Mouse (Mus musculus) small intestine, adult 2 months (tissue): ENCODE results near the gene Tnfrsf13c. TPM values are rescaled to one million over a fixed set of nuclear protein-coding genes. Genes with fewer than 3 reads are reported as not detected.

Source experiments
- H3K27ac ChIP-seq: fragments of 200-500 bp; 2 replicates; pipeline ENCODE4 v1.5.1; 2012; ENCODE audit warnings: low read depth, low read length, control low read depth, inconsistent platforms; ENCODE audit not compliant: insufficient read depth
- H3K27me3 ChIP-seq: fragments of 200-500 bp; 2 replicates; pipeline ENCODE4 v1.6.1; 2012; ENCODE audit warnings: mild to moderate bottlenecking, moderate library complexity, low read length, inconsistent platforms; ENCODE audit not compliant: control insufficient read depth, insufficient read depth
- H3K36me3 ChIP-seq: fragments of 200-500 bp; 2 replicates; pipeline ENCODE4 v1.6.1; 2012; ENCODE audit warnings: mild to moderate bottlenecking, low read length, control low read depth, inconsistent platforms; ENCODE audit not compliant: control insufficient read depth, insufficient read depth
- H3K4me1 ChIP-seq: fragments of 200-500 bp; 2 replicates; pipeline ENCODE4 v1.6.1; 2012; ENCODE audit warnings: low read length, inconsistent platforms, mixed read lengths; ENCODE audit not compliant: control insufficient read depth, insufficient read depth, insufficient read length
- H3K4me3 ChIP-seq: fragments of 200-500 bp; 2 replicates; pipeline ENCODE4 v1.5.1; 2012; ENCODE audit warnings: low read depth, mild to moderate bottlenecking, control low read depth, inconsistent platforms, low read length, moderate library complexity
- CTCF ChIP-seq: fragments of 200-500 bp; IDR thresholded peaks from 2 replicates; pipeline ENCODE4 v1.5.1; 2012; ENCODE audit warnings: low read depth, mild to moderate bottlenecking, control low read depth, inconsistent platforms, low read length, moderate library complexity, mixed read lengths; ENCODE audit not compliant: insufficient replicate concordance, insufficient read length; ENCODE audit errors: extremely low read depth
- POLR2A ChIP-seq: fragments of 200-500 bp; IDR thresholded peaks from 2 replicates; pipeline ENCODE4 v1.6.1; 2012; ENCODE audit warnings: low read depth, mild to moderate bottlenecking, control low read depth, inconsistent platforms, low read length, moderate library complexity
- WGBS: fragments of 180-500 bp; shearing (Covaris S2); methylation state at CpG from one replicate; pipeline ENCODE4 v1.1.7; 2018; 5-methylcytosine and 5-hydroxymethylcytosine counted together
- polyA plus RNA-seq: library from polyadenylated mRNA; depleted of rRNA; stranded (reverse); fragments of >200 nt; gene quantifications from 2 replicates; pipeline ENCODE4 v1.2.3, GENCODE M21; 2012

The Tnfrsf13c gene
- polyA plus RNA-seq, 1 experiment: 14.1 TPM

DNA sequence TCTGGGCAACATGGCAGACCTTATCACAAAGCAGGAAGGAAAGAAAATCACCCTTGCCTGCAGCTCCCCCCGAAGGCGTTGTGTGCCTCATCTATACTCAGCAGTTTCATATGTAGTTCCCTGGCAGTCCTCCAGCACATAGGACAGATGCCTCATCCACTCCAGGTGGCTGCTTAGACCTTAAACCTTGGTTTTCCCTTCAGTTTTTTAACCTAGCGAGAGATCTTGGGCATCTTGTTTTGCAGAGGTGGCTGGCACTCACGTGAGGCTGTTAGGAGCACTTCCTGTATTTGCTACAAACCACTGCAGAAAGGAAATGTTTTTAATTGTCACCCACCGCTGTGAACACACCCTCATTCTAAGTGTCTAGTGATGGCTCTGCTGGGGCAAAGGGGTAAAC, 37.2 kb downstream of the Tnfrsf13c start:
- H3K27me3 ChIP-seq: no peaks in the 10 kb centered on the region
- H3K27ac ChIP-seq: no peak overlapping the region; the same call in 1 of the 2 replicates
- H3K4me1 ChIP-seq: no peaks in the 10 kb centered on the region
- no peak overlapping the region for H3K4me3 ChIP-seq
- WGBS: 78% methylated on average over 5 of the region's 5 CpGs
- TF ChIP-seq CTCF (no peak), POLR2A (no peak)
- H3K36me3 ChIP-seq: peaks cover 79% of the 10 kb centered on the region

GRCm38 (mm10) chr15:82186131-82186530, 38.0 kb downstream of the Tnfrsf13c start:
- Histone ChIP-seq H3K4me3 (no peak overlapping the region), H3K27ac (no peak overlapping the region), H3K36me3 (peaks cover 80% of the 10 kb centered on the region), H3K4me1 (no peaks in the 10 kb centered on the region), H3K27me3 (no peaks in the 10 kb centered on the region)
- WGBS: 88% methylated on average over 14 of the region's 14 CpGs
- TF ChIP-seq CTCF: no peak
- TF ChIP-seq POLR2A: no peak

DNA sequence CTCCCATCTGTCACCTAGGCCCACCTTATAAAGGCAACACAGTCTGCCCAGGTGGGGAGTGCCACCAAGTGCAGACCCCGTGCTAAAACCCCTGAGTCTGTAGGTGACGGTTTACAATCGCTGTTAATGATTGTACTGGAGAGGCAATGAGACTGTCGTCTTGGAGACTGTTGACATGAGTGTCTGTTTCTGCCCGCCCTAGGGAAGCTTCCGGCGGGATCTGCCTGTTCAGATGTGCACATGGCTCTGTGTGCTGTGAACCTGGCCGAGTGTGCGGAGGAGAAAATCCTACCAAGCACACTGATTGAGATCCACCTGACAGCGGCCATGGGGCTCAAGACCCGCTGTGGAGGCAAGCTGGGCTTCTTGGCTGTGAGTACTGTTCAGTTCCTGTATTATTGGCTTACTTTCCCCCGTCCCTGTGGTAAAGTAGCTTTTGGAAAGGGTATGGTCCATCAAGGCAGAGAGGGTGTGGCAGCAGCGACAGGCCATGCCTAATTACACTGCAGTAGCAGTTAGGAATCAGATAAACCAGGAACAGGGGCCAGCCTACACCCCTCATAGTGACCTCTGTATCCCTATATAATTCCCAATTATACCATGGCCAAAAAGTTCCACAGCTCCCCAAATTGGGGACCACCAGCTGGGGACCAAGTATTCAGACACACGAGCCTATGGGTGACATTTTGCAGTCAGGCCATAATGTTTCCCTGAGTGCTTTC, 38.9 kb downstream of the Tnfrsf13c start:
- Histone ChIP-seq H3K4me3 (no peak overlapping the region), H3K27ac (no peak overlapping the region), H3K36me3 (peaks cover 86% of the 10 kb centered on the region), H3K27me3 (no peaks in the 10 kb centered on the region), H3K4me1 (no peaks in the 10 kb centered on the region)
- 86% methylated on average over 14 of the region's 14 CpGs for WGBS
- no peak for TF ChIP-seq POLR2A
- no peak for TF ChIP-seq CTCF

DNA sequence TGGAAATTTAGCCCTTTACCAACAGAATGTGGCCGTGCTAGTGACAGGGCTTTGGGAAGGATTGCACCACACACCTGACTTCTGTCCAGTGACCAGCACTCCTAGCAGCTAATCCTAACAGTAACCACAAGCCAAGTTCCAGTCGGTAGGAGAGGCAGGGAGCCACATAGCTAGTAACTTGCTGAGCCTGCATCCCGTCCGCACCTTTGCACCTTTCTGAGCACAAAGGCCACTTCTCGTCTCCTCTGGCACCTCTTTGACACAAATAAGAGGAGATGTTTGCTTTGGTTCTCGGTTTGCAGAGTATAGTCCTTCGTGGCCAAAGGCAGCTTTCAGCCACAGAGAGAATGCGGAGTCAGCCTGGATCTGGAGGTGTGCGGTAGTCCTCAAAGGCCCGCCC, 39.5 kb downstream of the Tnfrsf13c start:
- H3K36me3 ChIP-seq: peaks cover 87% of the 10 kb centered on the region
- WGBS: 88% methylated on average over 10 of the region's 10 CpGs
- no peak overlapping the region for H3K4me3 ChIP-seq
- no peaks in the 10 kb centered on the region for H3K27me3 ChIP-seq
- no peak for TF ChIP-seq CTCF
- H3K4me1 ChIP-seq: no peaks in the 10 kb centered on the region
- no peak overlapping the region for H3K27ac ChIP-seq

DNA sequence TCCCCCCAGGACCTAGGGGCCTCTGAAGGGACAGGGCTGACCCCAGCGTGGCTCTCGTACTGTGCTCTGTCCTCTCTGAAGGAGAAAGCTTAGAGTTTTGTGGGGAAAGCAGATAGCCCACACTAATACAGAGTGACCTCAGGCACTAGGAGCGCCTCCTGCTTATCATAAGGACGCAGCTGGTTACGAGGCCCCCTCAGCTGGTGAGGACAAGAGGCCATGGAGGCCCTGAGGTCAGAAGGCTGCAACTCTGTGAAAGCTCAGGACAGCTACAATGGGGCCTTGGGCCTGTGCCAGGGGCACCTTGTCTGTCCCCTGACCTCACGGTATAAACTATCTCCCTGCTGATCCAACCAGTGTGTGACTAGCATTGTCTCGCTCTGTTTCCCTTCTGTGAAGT, 40.0 kb downstream of the Tnfrsf13c start:
- no peaks in the 10 kb centered on the region for H3K27me3 ChIP-seq
- no peak overlapping the region for H3K27ac ChIP-seq
- no peak overlapping the region for H3K4me3 ChIP-seq
- WGBS: 89% methylated on average over 7 of the region's 7 CpGs
- no peak for TF ChIP-seq POLR2A
- TF ChIP-seq CTCF: no peak
- H3K36me3 ChIP-seq: peaks cover 88% of the 10 kb centered on the region
- H3K4me1 ChIP-seq: no peaks in the 10 kb centered on the region

DNA sequence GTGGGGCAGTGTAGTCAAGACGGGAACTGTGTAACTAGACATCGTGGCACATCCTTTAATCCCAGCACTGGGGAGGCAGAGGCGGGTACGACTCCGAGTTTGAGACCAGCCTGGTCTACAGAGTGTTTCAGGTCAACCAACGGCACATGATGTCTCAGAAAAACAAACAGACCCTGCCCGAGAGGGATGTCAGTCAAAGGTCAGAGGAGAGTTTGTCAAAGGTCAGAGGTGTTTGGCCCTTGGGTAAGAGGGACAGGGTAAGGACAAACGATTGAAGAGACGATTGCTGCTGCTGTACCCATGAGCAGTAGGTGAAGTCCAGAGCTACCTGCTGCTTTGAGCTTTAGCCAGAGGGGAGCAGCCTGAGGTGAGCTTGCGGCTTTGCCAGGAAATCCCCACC, 40.6 kb downstream of the Tnfrsf13c start:
- Histone ChIP-seq H3K4me3 (no peak overlapping the region), H3K27ac (no peak overlapping the region), H3K27me3 (no peaks in the 10 kb centered on the region), H3K4me1 (no peaks in the 10 kb centered on the region), H3K36me3 (peaks cover 91% of the 10 kb centered on the region)
- WGBS: 81% methylated on average over 10 of the region's 10 CpGs
- TF ChIP-seq POLR2A (no peak), CTCF (no peak)

- WGBS: 92% methylated on average over 4 of the region's 4 CpGs
- Histone ChIP-seq H3K27me3 (no peaks in the 10 kb centered on the region), H3K4me3 (no peak overlapping the region), H3K4me1 (no peaks in the 10 kb centered on the region), H3K36me3 (peaks cover 95% of the 10 kb centered on the region), H3K27ac (no peak overlapping the region)
- TF ChIP-seq POLR2A (no peak), CTCF (peak; percentile 28; the same call in 1 of the 2 replicates)
Measured at GRCm38 (mm10) chr15:82182311-82182710, 41.9 kb downstream of the Tnfrsf13c start.
